Mouse (Mus musculus): Measurements from ENCODE around the gene Ptpre. TPM values are rescaled to one million over a fixed set of nuclear protein-coding genes. Genes with fewer than 3 reads are reported as not detected.

The Ptpre gene
- polyA plus RNA-seq, 1 experiment from 2014 or later: 3.1 TPM

DNA sequence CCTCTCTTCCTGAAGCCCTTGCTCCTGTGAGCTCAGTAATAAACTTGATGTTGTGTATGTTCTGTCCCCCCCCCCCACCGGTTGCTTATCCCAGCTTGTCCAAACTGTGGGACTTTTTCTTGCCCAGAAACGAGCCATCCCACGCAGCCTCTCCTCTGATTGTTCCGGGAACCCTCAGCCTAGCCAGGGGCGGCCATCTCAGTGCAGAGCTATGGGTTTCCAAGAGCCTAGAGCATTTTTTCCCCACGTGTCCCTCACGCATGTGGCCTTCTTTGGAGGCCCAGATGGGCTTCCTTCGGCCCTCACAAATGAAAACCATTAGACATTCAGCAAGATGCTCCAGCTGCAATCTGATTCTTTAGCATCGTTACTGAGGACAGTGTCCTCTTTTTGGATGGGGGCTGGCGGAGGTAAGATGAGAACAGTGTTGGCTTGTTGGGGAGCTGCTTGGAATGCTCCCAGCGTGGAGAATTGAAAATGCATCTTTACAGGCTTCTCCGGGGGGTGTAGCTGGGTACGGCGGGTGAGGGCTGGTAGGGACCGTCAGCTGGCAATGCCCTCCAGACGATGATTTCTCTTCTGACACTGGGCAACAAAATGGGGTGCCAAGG is 41.5 kb downstream of the Ptpre start:
- Histone ChIP-seq H3K36me3 (ENCODE audit: control insufficient read depth, insufficient read depth, low read length) (no peaks in the 10 kb centered on the region), H3K27ac (replicated peaks in 1 of 2; ENCODE audit: control insufficient read depth in 1 of 2, insufficient read depth in 1 of 2, low read depth in 2 of 2, low read length in 2 of 2) (no peak overlapping the region), H3K4me2 (ENCODE audit: low read length) (no peak overlapping the region), H3K4me1 (ENCODE audit: control insufficient read depth in 2 of 2, insufficient read depth in 2 of 2, low read length in 2 of 2) (no peaks in the 10 kb centered on the region; a peak in 1 of 4 replicates), H3K27me3 (ENCODE audit: control insufficient read depth, insufficient read depth, low read length) (no peaks in the 10 kb centered on the region), H3K9me3 (ENCODE audit: control insufficient read depth, low read length) (no peaks in the 10 kb centered on the region), H3K4me3 (ENCODE audit: control insufficient read depth in 1 of 2, insufficient read depth in 1 of 2, low read depth in 1 of 2, low read length in 2 of 2) (no peak overlapping the region), H3K9ac (ENCODE audit: low read length) (no peak overlapping the region)
- ATAC-seq (ENCODE audit: insufficient number of reproducible peaks, insufficient read depth, low FRiP score, low read depth): no peak
- WGBS: 83% methylated on average over 16 of the region's 16 CpGs

- 70% methylated on average over 7 of the region's 7 CpGs for WGBS
- ATAC-seq (ENCODE audit: insufficient number of reproducible peaks, insufficient read depth, low FRiP score, low read depth): no peak; the same call in 1 of the 2 replicates
- Histone ChIP-seq H3K27ac (replicated peaks in 1 of 2; ENCODE audit: control insufficient read depth in 1 of 2, insufficient read depth in 1 of 2, low read depth in 2 of 2, low read length in 2 of 2) (no peak overlapping the region), H3K4me3 (ENCODE audit: control insufficient read depth in 1 of 2, insufficient read depth in 1 of 2, low read depth in 1 of 2, low read length in 2 of 2) (no peak overlapping the region), H3K4me1 (ENCODE audit: control insufficient read depth in 2 of 2, insufficient read depth in 2 of 2, low read length in 2 of 2) (no peaks in the 10 kb centered on the region; a peak in 1 of 4 replicates), H3K9me3 (ENCODE audit: control insufficient read depth, low read length) (no peaks in the 10 kb centered on the region), H3K27me3 (ENCODE audit: control insufficient read depth, insufficient read depth, low read length) (no peaks in the 10 kb centered on the region), H3K4me2 (ENCODE audit: low read length) (no peak overlapping the region), H3K36me3 (ENCODE audit: control insufficient read depth, insufficient read depth, low read length) (no peaks in the 10 kb centered on the region), H3K9ac (ENCODE audit: low read length) (no peak overlapping the region)
Measured at GRCm38 (mm10) chr7:135580306-135581091, 43.2 kb downstream of the Ptpre start.

DNA sequence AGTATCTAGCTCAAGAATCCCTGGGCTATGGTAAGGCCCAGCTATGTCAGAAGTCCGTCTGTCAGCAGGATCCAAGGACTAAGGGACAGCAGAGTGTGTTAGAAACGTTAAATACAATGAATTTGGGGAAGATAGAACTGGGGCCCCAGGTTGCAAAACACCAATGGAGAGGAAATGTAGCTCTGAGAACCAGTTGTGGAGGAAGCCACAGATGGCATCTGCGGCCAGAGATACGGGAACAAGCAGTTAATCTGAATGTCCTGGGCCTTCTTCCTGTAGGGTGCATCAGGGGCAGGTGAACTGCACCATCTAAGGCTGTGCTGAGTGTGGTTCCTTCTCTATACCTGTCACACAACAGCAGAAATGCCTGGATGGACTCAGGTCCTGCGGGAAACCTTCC is 43.8 kb downstream of the Ptpre start:
- no peak for ATAC-seq (ENCODE audit: insufficient number of reproducible peaks, insufficient read depth, low FRiP score, low read depth)
- WGBS: 60% methylated on average over 5 of the region's 5 CpGs
- Histone ChIP-seq H3K27ac (replicated peaks in 1 of 2; ENCODE audit: control insufficient read depth in 1 of 2, insufficient read depth in 1 of 2, low read depth in 2 of 2, low read length in 2 of 2) (no peak overlapping the region), H3K4me1 (ENCODE audit: control insufficient read depth in 2 of 2, insufficient read depth in 2 of 2, low read length in 2 of 2) (no peaks in the 10 kb centered on the region; a peak in 1 of 4 replicates), H3K36me3 (ENCODE audit: control insufficient read depth, insufficient read depth, low read length) (no peaks in the 10 kb centered on the region), H3K4me3 (ENCODE audit: control insufficient read depth in 1 of 2, insufficient read depth in 1 of 2, low read depth in 1 of 2, low read length in 2 of 2) (no peak overlapping the region), H3K9ac (ENCODE audit: low read length) (no peak overlapping the region), H3K27me3 (ENCODE audit: control insufficient read depth, insufficient read depth, low read length) (no peaks in the 10 kb centered on the region), H3K4me2 (ENCODE audit: low read length) (no peak overlapping the region), H3K9me3 (ENCODE audit: control insufficient read depth, low read length) (no peaks in the 10 kb centered on the region)

- peaks cover 2 to 4% of the 10 kb centered on the region in 2 experiments; a peak in 1 of 4 replicates for H3K4me1 ChIP-seq (ENCODE audit: control insufficient read depth in 2 of 2, insufficient read depth in 2 of 2, low read length in 2 of 2)
- H3K36me3 ChIP-seq (ENCODE audit: control insufficient read depth, insufficient read depth, low read length): no peaks in the 10 kb centered on the region
- 76% methylated on average over 1 of the region's 1 CpGs for WGBS
- no peak overlapping the region for H3K4me3 ChIP-seq (ENCODE audit: control insufficient read depth in 1 of 2, insufficient read depth in 1 of 2, low read depth in 1 of 2, low read length in 2 of 2)
- H3K27ac ChIP-seq (replicated peaks in 1 of 2; ENCODE audit: control insufficient read depth in 1 of 2, insufficient read depth in 1 of 2, low read depth in 2 of 2, low read length in 2 of 2): no peak overlapping the region
- H3K27me3 ChIP-seq (ENCODE audit: control insufficient read depth, insufficient read depth, low read length): no peaks in the 10 kb centered on the region
- H3K4me2 ChIP-seq (ENCODE audit: low read length): no peak overlapping the region
- no peak for ATAC-seq (ENCODE audit: insufficient number of reproducible peaks, insufficient read depth, low FRiP score, low read depth)
- H3K9me3 ChIP-seq (ENCODE audit: control insufficient read depth, low read length): no peaks in the 10 kb centered on the region
- H3K9ac ChIP-seq (ENCODE audit: low read length): no peak overlapping the region
Measured at GRCm38 (mm10) chr7:135585125-135585687, 47.9 kb downstream of the Ptpre start.

DNA sequence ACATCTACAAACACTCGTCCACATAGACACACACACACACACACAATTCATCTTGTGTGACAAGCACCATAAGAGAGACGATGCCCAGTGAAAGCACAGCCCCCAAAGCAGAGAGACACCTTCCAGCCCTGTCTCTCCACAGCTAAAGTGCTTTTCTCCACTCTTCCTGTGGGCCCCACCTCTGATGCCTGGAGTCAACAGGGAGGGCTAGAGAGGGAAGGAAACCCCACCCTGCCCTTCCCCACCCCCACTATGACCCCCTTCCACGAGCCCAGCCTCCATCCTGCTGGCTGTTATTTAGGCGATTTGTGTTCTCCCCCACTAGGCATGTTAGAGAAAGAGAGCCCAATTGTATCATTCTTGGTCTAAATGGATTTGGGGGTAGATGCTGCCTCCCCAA is 49.1 kb downstream of the Ptpre start:
- Histone ChIP-seq H3K27ac (replicated peaks in 1 of 2; ENCODE audit: control insufficient read depth in 1 of 2, insufficient read depth in 1 of 2, low read depth in 2 of 2, low read length in 2 of 2) (no peak overlapping the region), H3K4me3 (ENCODE audit: control insufficient read depth in 1 of 2, insufficient read depth in 1 of 2, low read depth in 1 of 2, low read length in 2 of 2) (no peak overlapping the region), H3K36me3 (ENCODE audit: control insufficient read depth, insufficient read depth, low read length) (no peaks in the 10 kb centered on the region), H3K9me3 (ENCODE audit: control insufficient read depth, low read length) (no peaks in the 10 kb centered on the region), H3K9ac (ENCODE audit: low read length) (no peak overlapping the region), H3K27me3 (ENCODE audit: control insufficient read depth, insufficient read depth, low read length) (no peaks in the 10 kb centered on the region), H3K4me1 (ENCODE audit: control insufficient read depth in 2 of 2, insufficient read depth in 2 of 2, low read length in 2 of 2) (0 out of 4 replicates have a peak, but pooled peaks cover 2 to 4% of the 10 kb centered on the region in 2 experiments), H3K4me2 (ENCODE audit: low read length) (no peak overlapping the region)
- WGBS: 48% methylated on average over 4 of the region's 4 CpGs
- ATAC-seq (ENCODE audit: insufficient number of reproducible peaks, insufficient read depth, low FRiP score, low read depth): no peak

DNA sequence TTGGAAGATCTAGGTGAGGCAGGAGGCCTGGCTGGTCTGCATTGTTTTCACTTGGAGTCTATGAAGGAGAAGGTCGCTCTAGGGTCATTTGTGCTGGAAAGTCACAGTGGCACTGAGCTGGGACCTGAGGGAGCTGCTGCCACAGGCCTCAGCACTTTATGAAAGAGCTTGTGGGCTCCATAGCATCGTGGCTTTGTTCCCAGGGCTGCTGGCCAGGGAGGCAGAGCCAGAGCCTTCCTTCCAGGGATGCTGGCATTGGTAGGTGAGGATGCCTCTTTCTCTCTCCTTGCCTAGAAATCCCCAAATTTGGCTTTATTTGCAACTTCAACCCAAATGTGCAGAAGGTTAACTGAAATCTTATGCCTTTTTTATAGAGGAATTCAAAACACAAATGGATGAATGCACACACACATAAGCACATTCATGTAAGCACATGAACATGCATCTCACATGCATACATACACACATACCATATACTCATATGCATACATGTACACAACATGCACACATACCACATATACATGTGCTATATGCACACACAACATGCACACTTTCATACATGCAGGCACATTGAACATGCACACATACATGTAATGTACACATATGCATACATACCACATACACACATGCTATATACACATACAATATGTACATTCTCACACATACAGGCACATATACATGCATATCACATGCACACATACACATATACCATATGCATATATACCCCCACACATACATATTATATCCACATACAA is 50.7 kb downstream of the Ptpre start:
- Histone ChIP-seq H3K9me3 (ENCODE audit: control insufficient read depth, low read length) (no peaks in the 10 kb centered on the region), H3K4me1 (ENCODE audit: control insufficient read depth in 2 of 2, insufficient read depth in 2 of 2, low read length in 2 of 2) (0 out of 4 replicates have a peak, but pooled peaks cover 2 to 4% of the 10 kb centered on the region in 2 experiments), H3K4me2 (ENCODE audit: low read length) (no peak overlapping the region), H3K4me3 (ENCODE audit: control insufficient read depth in 1 of 2, insufficient read depth in 1 of 2, low read depth in 1 of 2, low read length in 2 of 2) (no peak overlapping the region), H3K9ac (ENCODE audit: low read length) (no peak overlapping the region), H3K27ac (replicated peaks in 1 of 2; ENCODE audit: control insufficient read depth in 1 of 2, insufficient read depth in 1 of 2, low read depth in 2 of 2, low read length in 2 of 2) (no peak overlapping the region), H3K36me3 (ENCODE audit: control insufficient read depth, insufficient read depth, low read length) (no peaks in the 10 kb centered on the region), H3K27me3 (ENCODE audit: control insufficient read depth, insufficient read depth, low read length) (peaks cover 9% of the 10 kb centered on the region; the same call in 1 of the 2 replicates)
- no peak for ATAC-seq (ENCODE audit: insufficient number of reproducible peaks, insufficient read depth, low FRiP score, low read depth)
- 40% methylated on average over 2 of the region's 2 CpGs for WGBS

- Histone ChIP-seq H3K9ac (ENCODE audit: low read length) (no peak overlapping the region), H3K36me3 (ENCODE audit: control insufficient read depth, insufficient read depth, low read length) (no peaks in the 10 kb centered on the region), H3K4me1 (ENCODE audit: control insufficient read depth in 2 of 2, insufficient read depth in 2 of 2, low read length in 2 of 2) (peaks cover 2 to 6% of the 10 kb centered on the region in 2 experiments; a peak in 1 of 4 replicates), H3K27me3 (ENCODE audit: control insufficient read depth, insufficient read depth, low read length) (peaks cover 12% of the 10 kb centered on the region; the same call in 1 of the 2 replicates), H3K27ac (replicated peaks in 1 of 2; ENCODE audit: control insufficient read depth in 1 of 2, insufficient read depth in 1 of 2, low read depth in 2 of 2, low read length in 2 of 2) (no peak overlapping the region), H3K4me2 (ENCODE audit: low read length) (no peak overlapping the region), H3K4me3 (ENCODE audit: control insufficient read depth in 1 of 2, insufficient read depth in 1 of 2, low read depth in 1 of 2, low read length in 2 of 2) (no peak overlapping the region), H3K9me3 (ENCODE audit: control insufficient read depth, low read length) (no peaks in the 10 kb centered on the region)
- WGBS: 71% methylated on average over 8 of the region's 8 CpGs
- no peak for ATAC-seq (ENCODE audit: insufficient number of reproducible peaks, insufficient read depth, low FRiP score, low read depth)
Measured at GRCm38 (mm10) chr7:135588620-135589309, 51.5 kb downstream of the Ptpre start.
